Mouse (Mus musculus) kidney, adult 2 months (tissue): ENCODE measurements around the gene Smim20.

Source experiments
- CTCF ChIP-seq: fragments of 200-500 bp; conservative IDR thresholded peaks from 2 replicates; pipeline ENCODE4 v1.5.1; 2011; ENCODE audit warnings: low read depth, mild to moderate bottlenecking, control low read depth, low read length, moderate library complexity, mixed read lengths; ENCODE audit not compliant: insufficient read depth, insufficient read length
- POLR2A ChIP-seq: fragments of 200-500 bp; IDR thresholded peaks from one replicate; pipeline ENCODE4 v1.6.1; 2011; ENCODE audit warnings: low read depth, low read length, control low read depth

DNA sequence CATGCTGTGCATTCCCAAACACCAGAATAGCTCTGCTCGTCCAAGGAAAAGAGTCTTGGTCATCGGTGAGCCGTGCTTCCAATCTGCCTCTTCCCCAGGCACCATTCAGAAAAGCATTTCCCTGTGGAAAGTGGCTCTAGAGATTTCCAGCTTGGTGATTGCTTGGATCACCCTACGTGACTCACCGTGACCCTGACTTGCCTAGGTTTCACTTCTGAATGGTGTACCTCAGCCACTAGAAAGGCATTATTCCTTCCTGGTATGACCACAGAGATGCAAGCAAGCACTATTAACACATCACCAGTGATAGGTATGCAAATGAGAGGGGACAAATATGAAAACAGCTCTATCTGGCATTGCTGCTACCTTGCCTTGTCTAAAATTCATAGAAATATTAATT lies 24.9 kb upstream of the Smim20 start:
- TF ChIP-seq POLR2A (no peak), CTCF (no peak)
